Mouse (Mus musculus) layer of hippocampus, adult 2 months (tissue): ENCODE results near the gene C2. TPM values are rescaled to one million over a fixed set of nuclear protein-coding genes. Genes with fewer than 3 reads are reported as not detected.
A peak's percentile ranks its signal among the peaks of the same experiment; 100 is the strongest.
"Not testable (repeated sequence)": the region's sequence is repeated elsewhere in the genome, so short reads cannot be mapped to it uniquely, and the experiment has no call there.

Experiments used
- DNase-seq, 2 experiments: peaks; one replicate each; pipeline ENCODE4 v3.0.0; 2022; ENCODE audit warnings: low spot score in 2 of 2
- H3K27ac ChIP-seq: fragments of 200-600 bp; 2 replicates; pipeline ENCODE4 v1.8.1; 2022
- H3K4me3 ChIP-seq: fragments of 200-600 bp; 2 replicates; pipeline ENCODE4 v1.8.1; 2022; ENCODE audit warnings: mild to moderate bottlenecking
- CTCF ChIP-seq: fragments of 200-600 bp; conservative IDR thresholded peaks from 2 replicates; pipeline ENCODE4 v1.8.1; 2022; ENCODE audit warnings: antibody characterized with exemption, mild to moderate bottlenecking, moderate library complexity
- total RNA-seq, 2 experiments: library from RNA; stranded (reverse); gene quantifications; 2 replicates each; pipeline ENCODE4 v1.2.3; 2021

Gene C2
- total RNA-seq, 2 experiments from 2014 or later = 1.1 to 1.8 TPM

DNA sequence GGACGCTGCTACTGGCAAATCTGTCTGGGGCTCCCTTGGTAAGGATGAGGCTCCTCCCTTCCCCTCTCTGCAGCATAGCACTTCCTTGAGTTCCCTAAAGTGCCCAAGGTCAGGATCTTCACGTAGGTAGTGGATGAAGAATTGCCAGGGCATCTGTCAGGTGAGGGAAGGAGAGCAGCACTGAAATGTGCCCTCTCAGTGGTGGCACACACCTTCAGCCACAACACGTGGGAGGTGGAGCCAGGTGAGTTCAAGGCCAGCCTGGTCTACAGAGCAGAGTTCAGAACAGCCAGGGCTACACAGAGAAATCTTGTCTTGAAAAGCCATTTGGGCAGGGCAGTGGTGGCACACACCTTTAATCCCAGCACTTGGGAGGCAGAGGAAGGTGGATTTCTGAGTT lies 43.3 kb downstream of the C2 start:
- no peak for TF ChIP-seq CTCF
- no peak for DNase-seq
- Histone ChIP-seq H3K27ac (no peak overlapping the region), H3K4me3 (no peak overlapping the region)

DNA sequence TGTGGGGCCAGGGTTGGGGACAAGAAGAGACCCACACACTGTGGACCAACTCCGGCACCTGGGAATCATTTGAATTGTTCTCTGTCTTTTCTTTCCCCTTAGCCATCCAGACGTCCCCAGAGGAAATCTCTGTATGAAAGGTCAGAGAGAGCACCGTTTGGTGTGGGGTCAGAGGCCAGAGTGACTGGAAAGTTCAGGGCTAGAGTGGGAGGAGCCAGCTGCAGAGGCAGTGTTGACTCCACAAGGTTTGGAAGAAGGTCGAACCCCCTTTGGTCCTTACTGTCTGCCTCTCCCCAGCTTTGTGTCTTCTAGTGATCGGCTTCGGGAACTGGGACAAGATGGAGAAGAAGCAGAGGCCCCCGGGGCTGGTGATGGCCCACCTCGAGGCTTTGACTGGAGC lies 44.6 kb downstream of the C2 start:
- TF ChIP-seq CTCF = no peak
- no peak for DNase-seq
- Histone ChIP-seq H3K27ac (no peak overlapping the region), H3K4me3 (no peak overlapping the region)

DNA sequence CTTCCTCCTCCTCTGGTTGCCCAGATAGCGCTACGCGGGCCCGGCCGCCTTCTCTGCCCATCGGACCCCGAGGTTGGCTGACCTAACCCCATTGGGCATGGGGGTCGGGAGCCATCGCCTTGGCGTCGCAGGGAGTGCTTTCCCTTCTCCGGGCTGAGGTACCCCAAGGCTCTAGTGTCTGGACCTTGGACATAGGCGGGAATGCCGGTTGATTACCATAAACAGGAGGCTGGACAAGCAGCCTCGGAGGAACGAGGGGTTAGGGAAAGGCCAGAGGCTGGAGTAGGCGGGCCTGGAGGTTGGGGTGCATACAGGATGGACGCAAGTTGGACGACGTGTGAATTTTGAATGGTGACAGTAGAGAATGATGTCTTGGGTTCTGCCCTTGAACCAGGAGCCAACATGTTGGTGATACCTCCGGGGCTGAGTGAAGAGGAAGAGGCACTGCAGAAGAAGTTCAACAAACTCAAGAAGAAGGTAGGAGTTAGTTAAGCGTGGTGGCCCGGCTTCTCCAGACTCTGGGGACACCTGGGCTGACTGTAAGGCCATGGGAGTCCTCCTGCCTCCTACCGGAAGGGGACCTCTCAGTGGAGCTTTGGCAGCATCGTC lies 47.4 kb downstream of the C2 start:
- peak overlapping the region; percentile 99 for H3K4me3 ChIP-seq
- DNase-seq = no peak
- no peak; the same call in 1 of the 2 replicates for TF ChIP-seq CTCF
- peak overlapping the region; percentile 89 for H3K27ac ChIP-seq

GRCm38 (mm10) chr17:34849722-34850516 lies 48.1 kb downstream of the C2 start, which contains the start of the genes Skiv2l and Nelfe:
TSS of gene Skiv2l (minus strand) at chr17:34850210.
TSS of gene Nelfe (plus strand) at chr17:34850391.
- Histone ChIP-seq H3K27ac (peak within 1 kb of the TSS; percentile 89), H3K4me3 (peak within 1 kb of the TSS; percentile 99)
- DNase-seq = peak; percentile 97 to 99
- peak; percentile 35; the same call in 1 of the 2 replicates for TF ChIP-seq CTCF

GRCm38 (mm10) chr17:34847615-34848014 lies 50.5 kb downstream of the C2 start:
- Histone ChIP-seq H3K27ac (no peak overlapping the region), H3K4me3 (no peak overlapping the region)
- DNase-seq = no peak
- no peak for TF ChIP-seq CTCF

DNA sequence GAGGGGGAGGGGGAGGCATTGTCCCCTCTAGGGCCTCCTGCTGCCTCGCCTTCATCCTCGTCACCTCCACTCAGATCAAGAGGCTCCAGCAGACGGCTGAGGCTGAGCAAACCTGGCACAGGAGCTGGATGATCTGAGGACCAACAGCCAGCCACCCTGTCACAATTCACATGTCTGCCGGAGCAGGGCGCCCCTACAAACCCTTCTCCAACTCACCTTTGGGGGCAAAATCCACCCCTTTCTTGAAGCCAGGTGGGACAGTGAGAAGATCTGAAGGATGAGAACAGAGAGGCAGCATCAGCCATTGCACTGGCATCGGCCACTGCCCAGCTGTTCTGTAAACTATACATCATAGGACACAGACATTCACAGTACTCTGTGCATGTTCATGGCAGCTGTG lies 50.9 kb downstream of the C2 start:
- DNase-seq = no peak
- no peak for TF ChIP-seq CTCF
- no peak overlapping the region for H3K27ac ChIP-seq
- no peak overlapping the region for H3K4me3 ChIP-seq

DNA sequence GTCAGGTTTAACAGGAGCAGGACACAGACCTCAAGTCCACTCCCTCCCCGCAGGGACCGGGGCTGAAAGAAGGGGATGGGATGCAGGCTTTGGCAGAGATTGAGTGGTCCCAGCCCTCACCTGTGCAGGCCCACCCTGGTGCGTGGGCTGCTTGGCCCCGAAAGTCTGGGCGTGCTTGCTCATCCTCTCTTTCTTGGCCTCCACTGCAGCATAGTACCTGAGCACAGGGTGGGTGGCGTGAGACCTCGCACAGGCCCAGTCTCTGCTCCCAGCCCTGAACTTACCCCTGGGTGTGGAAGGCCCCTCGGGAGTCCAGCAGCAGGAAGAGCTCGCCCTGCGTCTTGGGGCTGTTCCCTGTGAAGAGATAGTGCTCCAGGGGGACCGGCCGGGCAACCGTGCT lies 53.2 kb downstream of the C2 start:
- Histone ChIP-seq H3K27ac (no peak overlapping the region), H3K4me3 (no peak overlapping the region)
- no peak for DNase-seq
- TF ChIP-seq CTCF = no peak

DNA sequence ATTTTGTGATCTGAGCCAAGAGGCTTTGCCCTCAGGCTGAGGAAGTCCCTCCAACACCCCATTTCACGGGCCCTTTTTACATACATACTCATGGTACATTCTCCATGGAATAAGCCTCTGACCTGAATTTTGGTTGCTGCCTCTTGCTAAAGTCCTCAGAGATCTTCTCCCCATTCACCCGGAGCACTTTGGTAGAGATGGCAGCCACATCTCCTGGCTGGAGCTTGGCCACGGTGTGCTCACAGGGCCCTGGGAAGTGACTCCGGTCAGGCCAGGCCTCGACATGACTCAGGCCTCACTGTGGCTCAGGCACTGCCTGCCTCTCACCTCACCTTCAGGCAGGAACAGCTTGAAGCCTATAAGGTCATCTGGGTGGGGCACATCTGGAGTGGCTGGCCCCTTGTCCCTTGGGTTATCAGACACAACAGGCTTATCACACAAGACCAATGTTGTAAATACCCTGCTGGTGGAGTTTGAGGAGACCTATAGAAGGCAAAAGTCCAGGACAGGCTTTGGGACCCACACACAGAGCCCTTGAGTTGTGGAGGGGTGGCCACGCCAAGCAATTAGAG lies 57.2 kb downstream of the C2 start:
- Histone ChIP-seq H3K4me3 (no peak overlapping the region), H3K27ac (no peak overlapping the region)
- no peak for TF ChIP-seq CTCF
- DNase-seq = no peak

- DNase-seq = no peak
- H3K4me3 ChIP-seq = no peak overlapping the region
- TF ChIP-seq CTCF = no peak
- no peak overlapping the region for H3K27ac ChIP-seq
Observed at GRCm38 (mm10) chr17:34838785-34839184, 59.3 kb downstream of the C2 start.

DNA sequence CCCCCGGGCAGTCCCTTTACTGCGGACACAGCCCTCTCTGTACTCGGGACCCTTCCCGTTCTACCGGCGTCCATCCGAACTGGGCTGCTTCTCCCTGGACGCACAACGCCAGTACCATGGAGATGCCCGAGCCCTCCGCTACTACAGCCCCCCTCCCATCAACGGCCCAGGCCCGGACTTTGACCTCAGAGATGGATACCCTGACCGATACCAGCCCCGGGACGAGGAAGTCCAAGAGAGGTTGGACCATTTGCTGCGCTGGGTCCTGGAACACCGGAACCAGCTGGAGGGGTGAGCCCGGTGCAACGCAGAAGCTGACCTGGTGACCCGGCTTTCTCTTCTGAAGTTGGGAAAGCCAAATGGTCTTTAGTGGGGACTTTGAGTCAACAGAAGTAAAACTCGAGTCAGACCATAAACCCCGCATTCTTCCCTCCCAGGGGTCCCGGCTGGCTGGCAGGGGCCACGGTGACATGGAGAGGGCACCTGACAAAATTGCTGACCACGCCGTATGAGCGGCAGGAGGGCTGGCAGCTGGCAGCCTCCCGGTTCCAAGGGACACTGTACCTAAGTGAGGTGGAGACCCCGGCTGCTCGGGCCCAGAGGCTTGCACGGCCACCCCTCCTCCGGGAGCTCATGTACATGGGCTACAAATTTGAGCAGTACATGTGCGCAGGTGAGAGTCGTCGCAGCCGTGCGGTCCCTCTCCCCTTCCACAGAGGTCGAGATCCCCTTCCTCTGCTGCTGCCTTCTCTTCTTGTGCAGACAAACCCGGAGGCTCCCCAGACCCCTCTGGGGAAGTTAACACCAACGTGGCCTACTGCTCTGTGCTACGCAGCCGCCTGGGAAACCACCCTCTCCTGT lies 60.4 kb downstream of the C2 start:
- TF ChIP-seq CTCF = no peak
- DNase-seq = no peak
- Histone ChIP-seq H3K27ac (peak overlapping the region; percentile 88), H3K4me3 (peak overlapping the region; percentile 59)

GRCm38 (mm10) chr17:34836856-34837221 lies 61.2 kb downstream of the C2 start, which contains the start of the genes Stk19 and Dxo:
TSS of gene Stk19 (minus strand) at chr17:34836945.
TSS of gene Dxo (plus strand) at chr17:34837019.
- no peak for TF ChIP-seq CTCF
- Histone ChIP-seq H3K4me3 (peak within 1 kb of the TSS; percentile 59), H3K27ac (peak within 1 kb of the TSS; percentile 88)
- DNase-seq = peak; percentile 96 to 97

- H3K27ac ChIP-seq = peak overlapping the region; percentile 88
- peak overlapping the region; percentile 59 for H3K4me3 ChIP-seq
- no peak for DNase-seq
- TF ChIP-seq CTCF = no peak
Observed at GRCm38 (mm10) chr17:34836155-34836855, 61.8 kb downstream of the C2 start.

DNA sequence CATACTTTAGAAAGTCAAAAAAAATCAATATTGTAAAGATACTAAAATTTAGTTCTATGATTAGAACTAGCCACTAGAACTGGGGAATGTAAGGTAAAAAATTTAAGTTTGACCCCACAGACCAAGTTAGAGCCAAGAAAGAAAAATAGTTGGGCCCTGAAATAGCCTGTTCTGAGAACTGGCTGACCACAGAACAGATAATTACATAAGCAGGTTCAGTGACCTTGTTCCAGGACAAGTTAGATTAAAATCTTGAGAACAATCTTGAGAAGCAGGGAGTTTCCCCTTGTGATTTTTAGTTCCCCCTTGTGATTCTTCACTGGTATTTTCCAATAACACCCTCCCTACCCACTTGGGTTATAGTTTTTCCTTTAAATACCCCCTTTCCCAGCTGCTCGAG lies 67.3 kb downstream of the C2 start:
- H3K4me3 ChIP-seq, H3K27ac ChIP-seq, DNase-seq: not testable (repeated sequence)
